Mouse (Mus musculus): ENCODE results near the gene Shisal2a.

- TF ChIP-seq CTCF (IDR thresholded peaks at IDR 0.05; ENCODE audit: low read depth): no peak
- no peak for TF ChIP-seq EP300 (IDR thresholded peaks at IDR 0.05; ENCODE audit: low read depth)
Measured at GRCm38 (mm10) chr4:108320627-108321380, 62.3 kb downstream of the Shisal2a start.

Data from liver, embryonic 14.5 days (tissue).